Mouse (Mus musculus) B cell, adult 2 months (primary cell): ENCODE results near the gene Usp28.

Experiments used
- DNase-seq, 2 experiments: peaks; one replicate each; pipeline ENCODE4 v3.0.0; 2022

The Usp28 gene

DNA sequence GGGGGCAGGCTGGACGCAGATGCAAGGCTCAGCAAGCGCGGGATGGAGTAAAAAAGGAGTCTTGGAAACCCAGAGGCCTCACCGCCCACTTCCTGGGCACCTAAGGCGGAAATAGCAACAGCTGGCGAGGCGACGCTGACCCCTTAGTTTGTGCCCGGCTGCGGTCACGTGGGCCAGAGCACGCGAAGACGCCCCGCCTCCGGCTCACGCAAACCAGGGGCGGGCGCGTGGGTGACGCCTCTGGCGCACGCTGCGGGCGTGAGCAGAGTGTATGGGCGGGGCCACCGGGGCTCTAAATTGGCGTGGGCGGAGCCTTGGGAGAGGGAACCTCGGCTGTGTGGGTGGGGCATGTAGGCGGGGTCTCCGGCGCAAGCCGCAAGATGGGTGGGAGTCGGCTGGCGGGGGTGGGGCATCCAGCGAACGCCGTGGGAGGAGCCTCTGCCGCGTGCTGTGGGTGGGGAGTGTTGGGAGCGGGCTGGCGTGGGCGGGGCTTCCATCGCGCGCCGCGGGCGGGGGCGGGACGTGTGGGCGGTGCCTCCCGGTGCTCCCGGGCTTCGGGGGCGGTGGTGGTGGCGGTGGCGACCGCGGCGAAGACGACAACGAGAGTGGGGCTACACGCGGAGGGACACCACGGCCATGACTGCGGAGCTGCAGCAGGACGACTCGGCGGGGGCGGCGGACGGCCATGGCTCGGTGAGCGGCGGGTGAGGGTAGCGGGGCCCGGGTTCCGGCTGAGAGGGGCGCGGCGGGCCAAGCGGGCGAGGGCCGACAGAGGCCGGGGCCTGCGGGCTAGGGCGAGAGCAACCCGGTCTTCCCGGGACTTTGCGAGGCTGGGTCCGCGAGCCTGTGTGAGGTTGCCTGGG is at the start of gene Usp28:
Gene Usp28, plus strand, starts transcription at position 531 of the 863 bp plus-strand sequence.
- peak; percentile 100 for DNase-seq

GRCm38 (mm10) chr9:48942349-48942748 is 42.8 kb upstream of the Usp28 start:
- no peak for DNase-seq

DNA sequence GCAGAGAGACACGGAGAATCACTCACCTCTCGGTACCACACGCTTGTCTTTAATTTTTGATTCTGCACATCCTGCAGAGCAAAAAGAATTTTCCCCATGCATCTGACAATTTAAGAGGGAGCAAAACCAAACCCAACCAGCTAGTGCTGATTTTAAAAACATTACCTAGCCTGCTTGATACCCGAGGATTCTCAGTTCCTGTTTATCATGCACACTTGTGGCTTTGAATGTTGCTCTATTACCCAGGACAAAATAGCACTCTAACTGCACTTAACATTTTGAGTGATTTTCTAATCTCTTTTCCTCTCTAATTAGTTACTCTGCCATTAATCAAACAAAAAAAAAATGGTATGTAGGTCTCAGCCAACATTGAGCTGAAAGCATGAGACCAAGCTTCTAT is 37.6 kb upstream of the Usp28 start:
- DNase-seq, result no peak

DNA sequence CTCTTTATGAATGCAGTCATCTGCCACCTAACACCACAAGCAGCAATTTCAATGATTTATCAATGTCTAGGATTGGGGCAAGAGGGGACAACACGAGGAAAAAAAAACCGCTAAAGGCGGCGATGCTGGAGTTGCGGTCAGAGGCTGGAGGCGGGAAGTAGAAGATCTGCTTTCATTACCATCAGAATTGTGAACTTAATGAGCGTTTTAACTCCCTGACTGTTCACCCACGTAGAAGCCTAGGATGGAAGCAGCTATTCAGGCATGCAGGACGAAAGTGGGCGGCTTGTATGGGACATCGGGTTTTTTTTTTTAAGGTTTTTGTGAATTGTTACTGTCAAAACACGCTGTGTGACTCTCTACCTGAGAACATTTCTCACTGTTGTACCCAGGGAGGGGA is 23.9 kb upstream of the Usp28 start:
- no peak for DNase-seq

DNA sequence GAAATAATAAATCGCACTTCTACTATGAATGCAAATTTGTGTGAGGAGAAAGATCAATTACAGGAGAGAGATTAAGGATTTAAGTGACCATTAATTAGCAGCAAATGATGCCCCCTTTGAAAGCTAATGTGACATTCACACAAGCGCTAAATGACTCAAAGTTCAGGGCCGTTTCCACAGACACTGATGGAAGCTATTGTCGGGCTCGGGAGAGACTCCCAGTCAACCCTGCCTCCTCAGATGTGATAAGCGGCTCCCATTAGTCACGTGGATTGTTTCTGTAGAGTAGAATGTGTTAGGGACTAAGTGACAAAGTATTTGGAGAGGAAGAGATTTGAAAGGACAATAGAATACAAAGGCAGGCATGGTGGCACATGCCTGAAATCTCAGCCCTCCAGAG is 23.0 kb upstream of the Usp28 start:
- DNase-seq, result no peak

- peak; percentile 24 to 28 for DNase-seq
These were observed 20.6 kb upstream of the Usp28 start, which contains the start of gene Htr3b for GRCm38 (mm10) chr9:48964587-48965040. Gene Htr3b (minus strand): TSS chr9:48964990.

GRCm38 (mm10) chr9:48972494-48972893 is 12.7 kb upstream of the Usp28 start:
- peak; percentile 41 to 45 for DNase-seq

GRCm38 (mm10) chr9:48976661-48977355 is 8.4 kb upstream of the Usp28 start:
- DNase-seq, result no peak

GRCm38 (mm10) chr9:48980371-48980770 is 4.8 kb upstream of the Usp28 start:
- no peak for DNase-seq

GRCm38 (mm10) chr9:48980781-48981180 is 4.4 kb upstream of the Usp28 start:
- DNase-seq, result no peak

GRCm38 (mm10) chr9:48981827-48982226 is 3.3 kb upstream of the Usp28 start:
- DNase-seq, result no peak

- DNase-seq, result peak; percentile 20 to 24
These were observed 1.4 kb upstream of the Usp28 start for GRCm38 (mm10) chr9:48983801-48984200.

GRCm38 (mm10) chr9:48984320-48984844 is 793 bp upstream of the Usp28 start:
- DNase-seq, result peak in 1 of 2 experiments; percentile 49

DNA sequence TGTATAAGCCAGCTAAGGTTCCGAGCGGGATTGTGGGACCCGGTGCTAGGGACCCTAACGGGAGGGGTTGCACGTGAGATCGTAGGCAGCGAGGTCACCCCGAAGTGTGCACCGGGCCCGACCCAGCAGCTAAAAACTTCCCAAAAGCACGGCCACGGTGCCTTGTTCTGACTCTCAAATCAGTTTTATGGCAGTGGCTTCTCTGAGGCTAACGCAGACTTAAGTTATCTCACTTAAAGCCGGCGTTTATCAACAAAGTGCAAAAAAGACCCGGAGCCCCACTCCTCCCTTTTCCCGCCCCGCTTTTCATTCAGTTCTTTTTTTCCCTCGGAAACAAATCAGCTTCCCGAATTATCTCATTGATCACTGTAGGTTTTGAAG is 523 bp downstream of the Usp28 start:
- DNase-seq, result no peak

- DNase-seq, result no peak
These were observed 1.5 kb downstream of the Usp28 start for GRCm38 (mm10) chr9:48986616-48987141.

DNA sequence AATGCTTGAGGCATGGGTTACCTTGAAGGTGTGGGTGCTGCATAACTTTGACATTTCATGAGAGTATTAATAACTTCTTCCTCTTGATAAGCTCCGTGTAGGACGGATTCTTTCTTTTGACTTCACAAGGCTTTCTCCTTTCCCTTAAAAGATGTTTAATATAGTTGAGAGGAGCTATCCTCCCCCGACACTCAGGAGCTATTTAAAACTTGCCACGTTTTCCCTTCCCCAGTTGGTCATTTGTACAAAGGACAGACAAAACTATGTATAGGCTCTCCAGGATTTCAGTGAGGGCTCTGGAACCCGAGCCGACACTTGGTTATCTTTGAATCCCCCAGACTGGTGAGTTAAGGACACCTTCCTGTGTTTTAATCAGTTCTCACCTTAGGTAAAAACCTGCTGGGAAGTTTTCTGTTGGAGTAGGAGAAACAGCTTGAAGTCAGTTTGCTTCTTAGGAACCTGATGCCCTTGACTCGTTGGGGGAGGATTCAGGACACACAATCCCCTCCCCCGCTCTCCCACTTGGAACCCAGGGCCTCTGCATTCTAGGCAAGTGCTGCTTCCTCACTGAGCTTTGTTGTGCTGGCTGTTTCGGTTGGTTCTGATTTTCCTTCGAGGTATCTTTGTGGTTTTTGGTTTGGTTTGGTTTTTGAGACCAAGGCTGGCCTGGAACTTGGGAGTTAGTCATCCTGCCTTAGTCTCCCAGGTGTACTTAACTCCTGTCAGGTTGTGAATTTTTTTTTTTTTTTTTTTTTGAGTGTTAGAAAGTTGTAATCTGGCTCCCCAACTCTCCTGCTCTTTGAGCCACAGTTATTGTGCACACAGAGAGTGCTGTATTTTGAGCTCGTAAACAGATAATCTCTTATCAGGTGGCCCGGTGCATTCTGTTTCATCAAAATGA is 2.3 kb downstream of the Usp28 start:
- DNase-seq, result no peak

DNA sequence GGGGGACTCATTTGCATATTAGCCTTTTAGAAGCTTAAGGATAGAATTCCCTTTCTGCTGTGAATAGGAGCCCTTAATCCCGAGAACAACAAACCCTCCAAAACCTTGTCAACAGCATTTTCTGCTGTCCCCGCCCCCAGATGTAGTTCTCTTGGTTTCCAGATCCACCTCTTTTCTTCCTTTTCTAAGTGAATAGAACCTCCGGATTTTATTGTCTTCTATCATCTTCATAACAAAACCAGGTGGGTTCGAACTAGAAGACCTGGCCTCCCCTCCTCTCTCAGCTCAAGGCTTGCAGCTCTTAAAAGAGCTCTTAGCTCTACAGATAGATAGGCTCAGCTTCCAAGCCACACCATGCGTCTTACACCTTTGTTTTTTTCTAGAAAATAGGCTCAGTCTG is 6.5 kb downstream of the Usp28 start:
- no peak for DNase-seq

GRCm38 (mm10) chr9:48994779-48995178 is 9.6 kb downstream of the Usp28 start:
- peak; percentile 8 to 18 for DNase-seq

- DNase-seq, result peak in 1 of 2 experiments; percentile 15
These were observed 10.6 kb downstream of the Usp28 start for GRCm38 (mm10) chr9:48995735-48996134.

- DNase-seq, result no peak
These were observed 14.1 kb downstream of the Usp28 start for GRCm38 (mm10) chr9:48999256-48999655.

GRCm38 (mm10) chr9:49015824-49016223 is 30.6 kb downstream of the Usp28 start:
- DNase-seq, result no peak

DNA sequence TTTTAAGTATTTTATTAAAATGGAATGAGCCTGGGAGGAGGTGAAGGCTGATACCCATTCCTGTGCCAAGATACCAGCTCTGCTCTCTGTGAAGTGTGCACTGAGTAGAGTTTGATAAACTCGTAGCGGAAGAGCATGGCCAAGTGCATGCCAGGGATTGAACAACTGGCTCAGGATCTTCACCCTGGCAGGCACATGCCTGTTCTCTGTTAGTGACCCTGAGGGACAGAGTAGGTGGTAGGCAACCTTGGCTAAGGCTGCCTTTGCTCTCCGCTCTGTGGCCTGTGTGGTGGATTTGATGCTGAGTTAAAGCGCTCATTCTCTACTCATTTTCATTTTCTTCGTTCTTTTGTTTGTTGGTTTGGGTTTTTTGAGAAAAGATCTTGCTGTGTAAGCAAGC is 36.1 kb downstream of the Usp28 start:
- DNase-seq, result no peak
